Mouse (Mus musculus) ES-Bruce4 (cell line): ENCODE results near the gene Myg1. TPM values are rescaled to one million over a fixed set of nuclear protein-coding genes. Genes with fewer than 3 reads are reported as not detected.

Experiments
- H3K27ac ChIP-seq: 2 replicates; pipeline ENCODE4 v1.5.1; 2012; ENCODE audit warnings: low read length, inconsistent platforms; ENCODE audit not compliant: insufficient read depth
- H3K27me3 ChIP-seq: 2 replicates; pipeline ENCODE4 v1.6.1; 2012; ENCODE audit warnings: mild to moderate bottlenecking, low read length, inconsistent platforms; ENCODE audit not compliant: control insufficient read depth, poor library complexity, insufficient read depth, severe bottlenecking
- H3K36me3 ChIP-seq: 2 replicates; pipeline ENCODE4 v1.6.1; 2012; ENCODE audit warnings: inconsistent platforms, mild to moderate bottlenecking, low read length, moderate library complexity; ENCODE audit not compliant: control insufficient read depth, poor library complexity, insufficient read depth, severe bottlenecking
- H3K4me1 ChIP-seq: one replicate; pipeline ENCODE4 v1.8.1; 2011; ENCODE audit warnings: low read length; ENCODE audit not compliant: control insufficient read depth, insufficient read depth
- H3K4me3 ChIP-seq: 2 replicates; pipeline ENCODE4 v1.5.1; 2011; ENCODE audit warnings: low read depth, mild to moderate bottlenecking, low read length
- H3K9ac ChIP-seq: 2 replicates; pipeline ENCODE4 v1.6.1; 2012; ENCODE audit warnings: low read depth, mild to moderate bottlenecking, inconsistent platforms; ENCODE audit not compliant: poor library complexity, severe bottlenecking
- H3K9me3 ChIP-seq: replicated peaks from 2 replicates; pipeline ENCODE4 v1.6.1; 2012; ENCODE audit warnings: mild to moderate bottlenecking, low read length, inconsistent platforms; ENCODE audit not compliant: control insufficient read depth, poor library complexity, insufficient read depth, severe bottlenecking
- CTCF ChIP-seq: IDR thresholded peaks from one replicate; pipeline ENCODE4 v1.8.1; 2011; ENCODE audit warnings: low read depth, low read length
- EP300 ChIP-seq: IDR thresholded peaks from 2 replicates; pipeline ENCODE4 v1.6.1; 2011; ENCODE audit warnings: low read depth, low read length; ENCODE audit not compliant: insufficient read depth
- POLR2A ChIP-seq: IDR thresholded peaks from one replicate; pipeline ENCODE4 v1.8.1; 2011; ENCODE audit warnings: low read length; ENCODE audit not compliant: insufficient read depth
- polyA plus RNA-seq: library from polyadenylated mRNA; stranded (reverse); fragments of >200 nt; gene quantifications from 2 replicates; pipeline ENCODE4 v1.2.4, GENCODE M21; 2011; ENCODE audit warnings: low read depth; ENCODE audit not compliant: missing spikeins, insufficient read depth, insufficient read length

The Myg1 gene
- polyA plus RNA-seq, 1 experiment: 48.8 TPM

DNA sequence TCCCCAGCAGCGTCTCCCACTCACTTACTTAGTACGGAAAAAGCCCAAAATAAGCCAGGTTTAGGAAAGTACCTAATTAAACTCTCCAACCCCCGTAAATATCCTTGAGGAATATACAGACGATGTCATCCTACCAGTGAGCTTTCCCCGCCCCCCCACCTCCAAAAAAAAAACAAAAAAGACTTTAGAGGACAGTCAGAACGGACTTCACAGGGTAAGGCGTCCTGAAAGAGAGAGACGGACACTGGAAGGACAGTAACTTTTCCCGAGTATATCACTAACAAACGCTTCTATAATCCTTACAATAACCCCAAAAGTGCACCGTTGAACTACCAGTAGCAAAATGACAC, 19.4 kb downstream of the Myg1 start:
- Histone ChIP-seq H3K27me3 (no peaks in the 10 kb centered on the region), H3K4me1 (no peaks in the 10 kb centered on the region), H3K9me3 (no peaks in the 10 kb centered on the region), H3K36me3 (peaks cover 18% of the 10 kb centered on the region), H3K9ac (peak overlapping the region; percentile 57), H3K4me3 (peak overlapping the region; percentile 28), H3K27ac (peak overlapping the region; percentile 15; the same call in 1 of the 2 replicates)
- TF ChIP-seq EP300 (no peak), CTCF (no peak), POLR2A (no peak)

DNA sequence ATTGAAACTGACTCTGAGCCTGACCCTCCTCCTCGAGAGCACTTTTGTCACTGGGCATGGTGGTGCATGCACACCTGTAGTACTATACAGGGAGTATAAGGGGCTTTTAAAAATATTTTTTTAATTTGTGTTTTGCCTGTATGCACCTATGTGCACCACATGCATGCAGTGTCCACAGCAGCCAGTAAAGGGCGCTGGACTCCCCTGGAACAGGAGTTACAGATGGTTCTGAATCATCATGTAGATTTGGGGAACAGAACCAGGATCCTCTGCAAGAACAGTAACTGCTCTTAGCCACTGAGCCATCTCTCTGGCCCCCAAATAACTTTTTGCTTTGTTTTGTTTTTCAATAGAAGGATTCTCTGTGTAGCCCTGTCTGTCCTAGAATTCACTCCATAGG, 20.7 kb downstream of the Myg1 start:
- TF ChIP-seq EP300 (no peak), POLR2A (no peak), CTCF (peak; percentile 50)
- Histone ChIP-seq H3K9me3 (no peaks in the 10 kb centered on the region), H3K4me3 (no peak overlapping the region)

DNA sequence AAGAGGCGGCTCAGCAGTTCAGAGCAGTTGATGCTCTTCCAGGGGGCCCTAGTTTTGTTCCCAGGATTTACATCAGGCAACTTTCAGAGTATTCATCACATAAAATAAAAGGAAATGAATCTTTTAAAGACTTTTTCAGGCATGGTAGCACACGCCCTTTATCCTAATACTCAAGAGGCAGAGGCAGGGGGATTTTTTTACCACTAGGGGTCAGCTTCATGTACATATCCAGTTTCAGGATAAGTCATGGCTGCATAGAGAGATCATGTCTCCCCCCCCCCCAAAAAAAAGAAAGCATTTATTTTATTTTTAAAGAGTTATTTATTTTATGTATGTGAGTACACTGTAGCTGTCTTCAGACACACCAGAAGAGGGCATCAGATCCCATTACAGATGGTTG, 22.5 kb downstream of the Myg1 start:
- Histone ChIP-seq H3K27me3 (no peaks in the 10 kb centered on the region), H3K4me1 (no peaks in the 10 kb centered on the region), H3K9ac (no peak overlapping the region), H3K27ac (no peak overlapping the region), H3K9me3 (no peaks in the 10 kb centered on the region), H3K36me3 (no peaks in the 10 kb centered on the region; the same call in 1 of the 2 replicates), H3K4me3 (no peak overlapping the region)
- TF ChIP-seq EP300 (no peak), CTCF (no peak), POLR2A (no peak)

More for the DNA sequence above, 20.7 kb downstream of the Myg1 start:
- Histone ChIP-seq H3K27me3 (no peaks in the 10 kb centered on the region), H3K4me1 (no peaks in the 10 kb centered on the region), H3K27ac (no peak overlapping the region), H3K36me3 (peaks cover 7% of the 10 kb centered on the region), H3K9ac (no peak overlapping the region)

DNA sequence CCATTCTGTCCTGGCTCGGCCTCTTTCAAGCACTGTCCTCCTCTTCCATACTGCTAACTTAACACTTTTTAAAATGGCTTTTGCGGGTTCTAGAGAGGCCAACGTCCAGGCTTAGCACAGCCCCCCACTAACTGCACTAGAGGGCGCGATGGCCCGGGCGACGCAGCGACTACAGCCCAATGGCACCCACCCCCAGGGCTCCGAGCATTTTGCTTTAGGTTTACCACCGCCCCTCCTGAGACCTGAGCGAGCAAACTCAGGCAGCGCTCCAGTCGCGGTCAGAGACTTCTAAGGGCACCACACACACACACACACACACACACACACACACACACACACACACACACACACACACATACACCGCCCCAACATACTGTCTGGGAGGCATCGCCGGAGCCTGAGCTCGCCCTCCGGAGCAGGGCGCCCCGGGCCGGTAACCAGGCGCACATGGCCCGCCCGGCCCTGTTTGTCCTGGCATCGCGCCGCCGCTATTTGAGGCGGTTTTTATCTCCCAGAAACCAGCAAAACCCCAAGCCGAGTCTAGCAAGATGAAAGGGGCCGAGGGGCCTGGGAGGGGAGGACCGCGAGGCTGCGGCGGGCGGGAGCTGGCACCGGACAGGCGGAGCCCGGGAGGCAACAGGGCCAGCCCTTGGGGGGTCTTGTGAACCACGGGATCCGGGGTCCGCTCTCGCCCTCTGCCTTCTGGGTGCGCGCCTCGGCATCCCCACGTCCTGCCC, 23.8 kb downstream of the Myg1 start:
- no peak overlapping the region for H3K27ac ChIP-seq
- peak overlapping the region; percentile 74 for H3K4me3 ChIP-seq
- TF ChIP-seq POLR2A (no peak), CTCF (peak; percentile 43)
- H3K9ac ChIP-seq: peak overlapping the region; percentile 91
- no peaks in the 10 kb centered on the region for H3K36me3 ChIP-seq
- no peaks in the 10 kb centered on the region for H3K27me3 ChIP-seq
- no peaks in the 10 kb centered on the region for H3K9me3 ChIP-seq
- no peaks in the 10 kb centered on the region for H3K4me1 ChIP-seq

DNA sequence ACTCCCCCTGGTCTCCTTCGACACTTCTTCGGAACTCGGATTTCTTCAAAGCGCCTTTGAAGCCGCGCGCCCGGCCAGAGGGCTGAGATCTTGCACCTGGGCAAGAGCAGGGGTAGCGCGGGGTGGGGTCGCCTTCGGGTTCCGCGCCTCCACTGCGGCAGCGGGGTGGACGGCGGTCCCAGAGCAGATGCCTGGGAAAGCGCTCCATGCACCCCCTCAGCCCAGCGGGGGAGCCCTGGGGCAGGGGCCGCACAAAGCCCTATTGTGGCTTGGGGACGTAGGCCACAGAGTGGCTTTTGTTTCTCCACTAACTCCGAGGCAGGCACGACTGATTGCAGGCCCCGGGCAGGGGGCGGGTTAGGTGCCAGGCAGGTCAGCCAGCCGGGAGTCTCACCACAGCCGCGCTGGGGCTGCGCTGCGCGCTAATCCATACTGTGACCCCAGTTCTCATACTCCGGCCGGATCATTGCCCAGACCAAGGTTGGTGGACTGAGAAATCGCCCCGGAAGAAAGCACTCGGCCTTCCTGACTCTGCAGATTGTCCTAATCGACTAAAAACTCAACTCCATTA, 24.4 kb downstream of the Myg1 start:
- no peaks in the 10 kb centered on the region for H3K27me3 ChIP-seq

DNA sequence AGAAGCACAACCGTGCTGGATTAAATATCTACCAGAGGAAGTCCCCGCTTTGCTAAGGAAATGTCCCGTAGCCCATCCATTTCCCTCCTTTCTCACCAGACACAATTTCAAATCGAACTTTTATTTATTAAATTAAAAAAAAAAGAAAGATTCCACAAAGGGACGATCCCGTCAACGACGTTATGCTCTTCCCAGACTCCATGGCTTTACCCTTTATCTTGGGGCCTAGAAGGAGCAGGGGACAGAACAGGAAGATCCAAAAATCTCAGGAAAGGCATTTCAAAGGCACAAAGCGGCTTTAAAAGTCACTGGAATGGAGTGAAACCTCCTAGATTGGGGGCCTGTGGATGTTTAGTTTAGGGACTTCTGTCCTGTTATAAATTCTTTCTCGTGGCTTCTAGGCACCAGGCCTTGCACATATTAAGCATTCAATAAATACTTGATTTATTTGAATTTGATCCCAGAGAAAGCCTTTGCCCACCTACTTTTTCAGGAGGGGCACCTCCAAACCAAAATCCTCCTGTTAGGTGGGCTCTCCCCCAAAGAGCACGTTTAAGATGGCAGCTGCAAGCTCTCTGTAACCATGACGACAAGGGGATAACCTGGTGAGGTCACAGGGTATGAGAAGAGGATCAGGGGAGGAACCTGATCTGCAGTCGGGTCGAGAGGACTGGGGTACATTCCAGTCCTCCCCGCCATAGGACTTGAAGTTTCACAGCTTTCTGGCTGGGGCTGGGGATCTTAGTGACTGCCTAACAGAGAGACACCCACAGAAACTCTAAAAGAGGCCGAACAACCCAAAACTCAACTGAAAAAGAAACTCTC, 25.2 kb downstream of the Myg1 start:
- peak overlapping the region; percentile 74 for H3K4me3 ChIP-seq
- no peaks in the 10 kb centered on the region for H3K9me3 ChIP-seq
- no peak overlapping the region for H3K27ac ChIP-seq
- H3K36me3 ChIP-seq: no peaks in the 10 kb centered on the region
- H3K9ac ChIP-seq: peak overlapping the region; percentile 91
- TF ChIP-seq CTCF: no peak
- TF ChIP-seq POLR2A: no peak
- no peak for TF ChIP-seq EP300
- H3K4me1 ChIP-seq: no peaks in the 10 kb centered on the region
- H3K27me3 ChIP-seq: no peaks in the 10 kb centered on the region

More for the DNA sequence above, 24.4 kb downstream of the Myg1 start:
- no peaks in the 10 kb centered on the region for H3K9me3 ChIP-seq
- H3K27ac ChIP-seq: no peak overlapping the region
- peak overlapping the region; percentile 91 for H3K9ac ChIP-seq
- no peak for TF ChIP-seq CTCF
- no peak for TF ChIP-seq POLR2A
- no peak for TF ChIP-seq EP300
- H3K4me1 ChIP-seq: no peaks in the 10 kb centered on the region
- H3K4me3 ChIP-seq: peak overlapping the region; percentile 74
- no peaks in the 10 kb centered on the region for H3K36me3 ChIP-seq
